Mouse (Mus musculus) lung, adult 2 months (tissue): ENCODE results near the gene Shroom1.

Experiments used
- CTCF ChIP-seq: fragments of 200-500 bp; IDR thresholded peaks from 2 replicates; pipeline ENCODE4 v1.5.1; 2011; ENCODE audit warnings: mild to moderate bottlenecking, low read length, control low read depth; ENCODE audit not compliant: insufficient read depth
- POLR2A ChIP-seq: fragments of 200-500 bp; IDR thresholded peaks from 2 replicates; pipeline ENCODE4 v1.6.1; 2011; ENCODE audit warnings: low read depth, mild to moderate bottlenecking, control low read depth, low read length, borderline replicate concordance; ENCODE audit errors: extremely low read depth

DNA sequence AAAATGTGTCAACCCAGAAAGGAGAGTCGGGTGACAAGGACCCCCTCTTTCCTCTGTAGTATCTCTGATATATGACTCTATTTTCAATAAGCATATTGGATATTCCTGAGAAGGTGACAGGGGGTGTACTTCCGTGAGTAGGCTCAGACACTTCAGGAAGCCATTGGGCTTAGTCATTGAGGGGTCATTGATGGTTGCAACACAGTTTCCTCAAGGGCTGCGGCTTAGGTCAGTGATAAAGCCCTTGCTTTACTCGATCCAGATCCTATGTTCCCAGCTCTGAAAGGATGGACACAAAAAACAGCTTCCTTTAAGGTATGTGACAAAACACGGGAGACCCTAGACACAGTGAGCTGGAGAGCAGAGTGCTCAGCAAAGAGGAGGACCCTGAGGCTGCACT is 46.7 kb downstream of the Shroom1 start:
- TF ChIP-seq CTCF: no peak
- TF ChIP-seq POLR2A: no peak
